Mouse (Mus musculus) lung, adult 18-20 months (tissue): ENCODE measurements at regions not wholly inside any gene's neighbourhood (a gene's known extent, or its start where the extent isn't known, plus 50 kb on each side); places are given as distances from the start of the nearest gene placed in this dataset.
"Not testable (repeated sequence)": the region's sequence is repeated elsewhere in the genome, so short reads cannot be mapped to it uniquely, and the experiment has no call there.

ENCODE experiments used
- DNase-seq, 2 experiments: peaks; one replicate each; pipeline ENCODE4 v3.0.0; 2022; ENCODE audit warnings: mixed read lengths in 2 of 2

DNA sequence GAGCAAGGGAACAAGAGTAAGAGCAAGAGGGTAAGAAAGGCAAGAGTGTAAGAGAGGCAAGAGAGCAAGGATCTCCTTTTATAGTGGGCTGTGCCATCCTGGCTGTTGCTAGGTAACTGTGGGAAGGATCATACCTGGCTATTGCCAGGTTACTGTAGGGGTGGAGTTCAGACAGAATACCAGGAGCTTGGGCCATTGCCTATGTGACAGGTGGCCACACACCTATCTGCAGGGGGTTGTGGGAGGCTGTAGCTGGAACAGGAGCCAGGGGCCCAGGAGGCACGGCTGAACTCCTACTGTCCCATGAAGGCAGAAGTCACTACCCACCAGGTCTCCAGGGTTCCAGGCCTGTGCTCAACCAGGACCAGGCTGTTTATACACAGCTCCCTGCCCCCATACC, 1149.0 kb downstream of the 9330182O14Rik start:
- DNase-seq, result no peak

- DNase-seq, result no peak
Measured at GRCm38 (mm10) chr15:41286809-41287413, 1152.7 kb downstream of the 9330182O14Rik start.

GRCm38 (mm10) chr15:41297419-41297818, 1163.3 kb downstream of the 9330182O14Rik start:
- DNase-seq, result no peak

GRCm38 (mm10) chr15:41306638-41307037, 1172.5 kb downstream of the 9330182O14Rik start:
- no peak for DNase-seq

GRCm38 (mm10) chr15:41311728-41312320, 1177.7 kb downstream of the 9330182O14Rik start:
- DNase-seq, result no peak

DNA sequence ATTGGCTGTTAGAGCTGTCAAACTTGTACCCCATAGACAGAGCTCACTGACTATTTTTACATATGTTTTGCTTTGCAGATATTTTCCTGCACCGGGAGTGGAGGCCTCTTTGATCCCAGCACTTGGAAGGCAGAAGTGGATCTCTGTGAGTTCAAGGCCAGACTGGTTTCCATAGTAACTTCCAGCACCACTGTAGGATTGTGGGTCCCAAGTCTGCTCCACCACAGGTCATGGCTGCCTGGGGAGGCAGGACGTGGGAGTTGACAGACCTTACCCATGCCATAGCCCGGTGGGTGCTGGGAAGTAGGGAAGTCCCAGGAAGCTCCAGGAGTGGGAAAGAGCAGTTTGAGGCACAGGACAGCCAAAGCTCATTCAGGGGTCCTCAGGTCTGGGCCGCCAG, 1180.8 kb downstream of the 9330182O14Rik start:
- no peak for DNase-seq

DNA sequence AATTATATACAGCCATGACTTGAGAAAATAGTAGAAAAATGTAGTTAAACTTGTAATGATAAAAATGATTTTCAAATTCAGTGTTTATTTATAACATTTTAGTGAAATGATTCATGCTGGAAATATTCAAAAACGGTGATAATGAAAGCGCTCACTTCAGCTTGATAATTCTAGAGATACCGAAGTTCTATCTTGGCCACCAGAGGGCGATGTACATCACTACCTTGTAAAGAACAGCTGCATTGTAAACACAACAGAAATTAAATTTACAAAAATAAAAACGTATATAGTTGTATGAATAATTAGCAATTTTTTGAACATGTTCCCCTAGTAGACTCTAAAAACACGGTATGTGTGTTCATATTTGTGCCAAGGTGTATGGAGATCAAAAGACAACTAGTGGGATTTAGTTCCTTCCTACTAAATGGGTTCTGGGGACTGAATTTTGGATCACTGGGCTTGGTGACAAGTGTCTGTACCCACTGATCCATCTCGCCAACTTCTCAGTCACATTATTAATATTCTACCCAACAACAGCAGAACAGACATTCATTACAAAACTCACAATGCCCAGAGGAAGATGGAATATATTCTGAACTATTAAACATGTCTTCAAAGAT, 1191.6 kb downstream of the 9330182O14Rik start:
- DNase-seq, result peak in 1 of 2 experiments; percentile 7

GRCm38 (mm10) chr15:41329286-41329685, 1195.1 kb downstream of the 9330182O14Rik start:
- no peak for DNase-seq

- no peak for DNase-seq
Measured at GRCm38 (mm10) chr15:41330085-41330484, 1195.9 kb downstream of the 9330182O14Rik start.

DNA sequence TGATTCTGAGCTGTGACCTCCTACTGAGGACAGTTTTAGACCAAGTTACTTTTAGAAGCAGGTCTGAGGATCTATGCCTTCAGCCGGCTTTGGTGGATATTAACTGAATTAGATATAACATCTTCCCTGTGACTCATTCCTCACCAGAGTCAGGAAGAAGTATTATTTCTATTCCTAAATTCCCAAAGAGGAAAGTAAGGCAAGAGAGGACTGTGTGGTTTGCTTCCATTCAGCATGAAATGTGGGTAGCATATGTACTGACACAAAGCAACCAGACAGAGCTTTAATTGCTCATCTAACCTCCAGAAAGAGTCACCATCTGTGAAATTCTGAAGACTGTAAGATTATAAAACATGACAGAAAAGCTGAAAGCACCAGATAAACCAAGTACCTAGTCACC, 1198.3 kb downstream of the 9330182O14Rik start:
- no peak for DNase-seq

- DNase-seq, result no peak
Measured at GRCm38 (mm10) chr15:41333165-41333564, 1199.0 kb downstream of the 9330182O14Rik start.

DNA sequence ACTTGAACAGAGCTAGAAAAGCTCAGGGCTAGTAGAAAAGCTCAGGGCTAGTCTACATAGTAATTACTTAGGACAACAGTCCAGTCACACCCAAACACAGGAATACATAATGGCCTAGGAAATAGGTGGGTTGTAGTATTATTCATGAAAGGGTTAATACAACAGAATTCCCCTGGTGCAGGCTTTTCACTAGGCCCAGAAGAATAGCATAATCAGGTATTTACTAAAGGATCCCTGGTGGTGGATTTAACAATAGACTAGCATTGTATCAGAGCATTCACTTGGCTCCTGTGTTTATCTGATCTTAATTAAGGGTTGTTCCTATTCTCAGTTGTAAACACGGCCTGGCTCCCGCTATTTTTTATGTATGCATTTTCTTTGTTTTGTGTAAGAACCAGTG, 1206.5 kb downstream of the 9330182O14Rik start:
- not testable (repeated sequence) for DNase-seq

DNA sequence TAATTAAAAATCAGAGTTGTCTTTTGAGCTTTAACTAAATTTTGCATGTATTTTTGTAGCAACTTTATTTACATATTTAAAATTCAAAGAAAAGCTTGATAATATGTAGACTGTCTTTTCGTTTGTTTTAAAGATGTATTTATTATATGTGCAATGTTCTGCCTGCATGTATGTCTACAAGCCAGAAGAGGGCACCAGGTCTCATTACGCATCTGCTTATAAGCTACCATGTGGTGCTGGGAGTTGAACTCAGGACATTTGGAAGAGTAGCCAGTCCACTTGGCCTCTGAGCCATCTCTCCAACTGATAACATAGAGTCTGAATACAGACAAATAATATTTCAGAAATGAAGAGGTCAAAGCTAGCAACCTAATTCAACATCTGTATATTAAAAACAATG, 1211.4 kb downstream of the 9330182O14Rik start:
- DNase-seq, result no peak

DNA sequence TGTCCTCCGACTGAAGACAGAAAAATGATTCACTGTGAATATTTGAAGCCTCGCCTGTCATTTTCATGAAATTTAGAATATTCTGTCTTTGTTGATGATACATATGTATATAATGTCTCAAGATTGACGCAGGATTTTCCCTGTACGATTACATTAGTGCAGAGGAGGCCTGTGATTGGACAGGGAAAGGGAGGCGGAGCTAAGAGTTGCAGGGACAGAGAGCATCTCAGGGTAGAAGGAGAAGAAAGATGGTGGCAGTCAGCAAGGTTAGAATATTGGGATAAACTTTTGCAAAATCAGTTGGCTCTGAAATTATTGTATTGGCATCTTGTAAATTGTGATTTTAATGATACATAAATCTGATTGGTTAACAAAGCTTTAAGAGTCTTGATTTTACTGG, 1213.1 kb downstream of the 9330182O14Rik start:
- DNase-seq, result no peak

DNA sequence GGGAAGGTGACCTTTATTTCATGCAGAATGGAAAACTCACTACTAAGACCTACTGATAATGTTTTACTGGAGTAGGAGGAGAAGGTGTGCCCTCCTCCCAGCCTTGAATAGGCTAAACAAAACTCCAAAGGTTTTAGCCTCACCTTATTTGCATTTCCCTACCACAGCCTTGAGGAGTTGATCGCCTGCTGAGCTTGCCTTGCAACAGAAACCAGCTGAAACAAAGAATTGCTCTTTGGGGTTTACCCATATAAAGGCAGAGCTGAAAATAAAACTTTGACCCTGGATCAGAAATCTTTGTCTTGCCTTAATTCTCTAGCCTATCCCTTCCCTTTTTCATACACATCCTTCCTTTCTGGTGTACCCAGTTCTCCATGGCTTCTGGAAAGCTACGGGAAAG, 1218.0 kb downstream of the 9330182O14Rik start:
- DNase-seq, result no peak

- no peak for DNase-seq
Measured at GRCm38 (mm10) chr15:41359276-41359675, 1225.1 kb downstream of the 9330182O14Rik start.

GRCm38 (mm10) chr15:41374669-41375068, 1240.5 kb downstream of the 9330182O14Rik start:
- no peak for DNase-seq

GRCm38 (mm10) chr15:41375906-41376305, 1241.7 kb downstream of the 9330182O14Rik start:
- DNase-seq, result no peak

DNA sequence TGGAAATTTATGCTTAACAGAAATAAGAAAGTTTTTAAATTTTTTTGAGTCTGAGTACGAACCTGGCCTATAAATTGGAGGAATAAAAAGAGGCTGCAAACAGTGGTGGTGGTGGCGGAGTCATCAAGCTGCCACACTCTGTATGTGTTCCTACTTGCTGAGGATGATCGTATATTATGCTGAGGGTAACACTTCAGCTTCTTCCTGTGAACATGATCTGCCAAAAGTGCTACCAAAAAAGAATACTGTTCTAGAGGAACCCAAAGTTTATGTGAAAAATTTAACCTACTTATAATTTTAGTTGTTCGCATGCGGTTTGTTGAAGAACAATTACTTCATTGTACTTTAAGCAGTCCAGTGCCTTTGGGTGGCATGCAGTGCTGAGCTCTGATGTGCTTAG, 1245.5 kb downstream of the 9330182O14Rik start:
- DNase-seq, result no peak

- DNase-seq, result no peak
Measured at GRCm38 (mm10) chr15:41380429-41380828, 1246.3 kb downstream of the 9330182O14Rik start.

- DNase-seq, result no peak
Measured at GRCm38 (mm10) chr15:41390699-41391098, 1256.5 kb downstream of the 9330182O14Rik start.
